Mouse (Mus musculus) liver, adult 2 months (tissue): Measurements from ENCODE around the gene Prkd3. TPM values are rescaled to one million over a fixed set of nuclear protein-coding genes. Genes with fewer than 3 reads are reported as not detected.

Experiments
- DNase-seq: peaks from one replicate; pipeline ENCODE4 v3.0.0-alpha.2; 2011; ENCODE audit warnings: low read depth, low spot score; ENCODE audit errors: extremely low read depth
- H3K27ac ChIP-seq: fragments of 200-500 bp; replicated peaks from 2 replicates; pipeline ENCODE4 v1.5.1; 2012; ENCODE audit warnings: low read depth, mild to moderate bottlenecking, control low read depth, inconsistent platforms, low read length; ENCODE audit not compliant: insufficient read depth
- H3K27me3 ChIP-seq: fragments of 200-500 bp; 2 replicates; pipeline ENCODE4 v1.6.1; 2012; ENCODE audit warnings: mild to moderate bottlenecking, moderate library complexity, low read length, inconsistent platforms; ENCODE audit not compliant: control insufficient read depth, insufficient read depth
- H3K36me3 ChIP-seq: fragments of 200-500 bp; 2 replicates; pipeline ENCODE4 v1.6.1; 2012; ENCODE audit warnings: low read length, inconsistent platforms; ENCODE audit not compliant: control insufficient read depth, insufficient read depth
- H3K4me1 ChIP-seq: fragments of 200-500 bp; 2 replicates; pipeline ENCODE4 v1.6.1; 2011; ENCODE audit warnings: low read length; ENCODE audit not compliant: control insufficient read depth, insufficient read depth
- H3K4me3 ChIP-seq: fragments of 200-500 bp; 2 replicates; pipeline ENCODE4 v1.5.1; 2011; ENCODE audit warnings: low read depth, mild to moderate bottlenecking, control low read depth, low read length, moderate library complexity; ENCODE audit not compliant: insufficient read depth
- H3K79me2 ChIP-seq: fragments of 200-500 bp; 2 replicates; pipeline ENCODE4 v1.6.1; 2012; ENCODE audit warnings: inconsistent platforms, mild to moderate bottlenecking, low read length, moderate library complexity; ENCODE audit not compliant: control insufficient read depth, insufficient read depth
- H3K9ac ChIP-seq: fragments of 200-500 bp; 2 replicates; pipeline ENCODE4 v1.6.1; 2012; ENCODE audit warnings: low read depth, mild to moderate bottlenecking, control low read depth, inconsistent platforms, low read length
- CTCF ChIP-seq: fragments of 200-500 bp; IDR thresholded peaks from 2 replicates; pipeline ENCODE4 v1.5.1; 2011; ENCODE audit warnings: low read depth, low read length, control low read depth
- POLR2A ChIP-seq: fragments of 200-500 bp; IDR thresholded peaks from 2 replicates; pipeline ENCODE4 v1.6.1; 2011; ENCODE audit warnings: low read length, control low read depth; ENCODE audit not compliant: insufficient read depth; ENCODE audit errors: extremely low read depth
- WGBS: fragments of 180-500 bp; shearing (Covaris S2); methylation state at CpG from one replicate; pipeline ENCODE4 v1.1.7; 2018; 5-methylcytosine and 5-hydroxymethylcytosine counted together
- polyA plus RNA-seq: library from polyadenylated mRNA; depleted of rRNA; stranded (reverse); fragments of >200 nt; gene quantifications from 2 replicates; pipeline ENCODE4 v1.2.3, GENCODE M21; 2012
- total RNA-seq: library from RNA; depleted of rRNA; stranded (reverse); fragments of >200 nt; gene quantifications from 2 replicates; pipeline ENCODE4 v1.2.3, GENCODE M21; 2014

Prkd3 gene
- total and polyA plus RNA-seq, 2 experiments: 79.6 to 191 TPM

DNA sequence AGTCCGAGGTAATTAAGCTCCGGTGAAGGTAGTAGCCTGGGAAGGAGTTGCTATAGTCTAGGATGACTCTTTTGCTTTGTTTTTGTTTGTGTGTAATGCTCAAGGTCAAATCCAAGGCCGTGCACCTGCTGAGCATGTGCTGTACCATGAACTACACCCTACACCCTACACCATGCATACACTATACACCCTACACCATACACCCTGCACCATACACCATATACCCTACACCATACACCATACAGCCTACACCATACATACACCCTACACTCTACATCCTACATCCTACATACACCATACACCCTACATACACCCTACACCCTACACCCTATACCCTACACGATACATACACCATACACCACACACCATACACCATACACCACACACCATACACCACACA, 12.2 kb upstream of the Prkd3 start:
- Histone ChIP-seq H3K27ac (no peak overlapping the region), H3K27me3 (no peaks in the 10 kb centered on the region), H3K4me3 (no peak overlapping the region), H3K9ac (no peak overlapping the region), H3K36me3 (no peaks in the 10 kb centered on the region), H3K79me2 (peaks cover 3% of the 10 kb centered on the region; the same call in 1 of the 2 replicates), H3K4me1 (peaks cover 5% of the 10 kb centered on the region; the same call in 1 of the 2 replicates)
- TF ChIP-seq POLR2A (no peak), CTCF (no peak)
- no peak for DNase-seq
- WGBS: 90% methylated on average over 4 of the region's 4 CpGs

DNA sequence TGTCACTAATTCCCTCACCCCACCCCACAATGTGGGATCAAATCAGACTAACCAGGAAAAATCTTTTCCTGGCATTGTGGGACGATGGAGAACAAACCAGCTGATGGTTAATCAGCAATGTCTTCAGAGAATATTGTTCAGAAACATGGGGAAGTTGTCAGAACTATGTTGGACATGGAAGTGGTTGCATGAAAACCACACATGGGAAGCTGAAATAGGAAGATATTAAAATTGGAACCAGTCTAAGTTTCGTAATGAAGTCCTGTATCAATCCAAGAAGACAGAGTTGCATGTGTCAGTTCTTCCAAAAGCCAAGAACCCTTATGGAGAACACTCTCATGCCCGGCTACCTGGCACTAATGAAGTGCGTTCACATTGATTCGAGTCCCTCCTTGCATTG, 11.0 kb upstream of the Prkd3 start:
- peaks cover 5% of the 10 kb centered on the region; the same call in 1 of the 2 replicates for H3K4me1 ChIP-seq
- 87% methylated on average over 5 of the region's 5 CpGs for whole genome bisulfite sequencing
- no peak overlapping the region for H3K9ac ChIP-seq
- peaks cover 3% of the 10 kb centered on the region; the same call in 1 of the 2 replicates for H3K79me2 ChIP-seq
- DNase-seq: no peak
- no peak for TF ChIP-seq POLR2A
- TF ChIP-seq CTCF: no peak
- H3K27ac ChIP-seq: no peak overlapping the region
- H3K4me3 ChIP-seq: no peak overlapping the region
- H3K36me3 ChIP-seq: no peaks in the 10 kb centered on the region
- no peaks in the 10 kb centered on the region for H3K27me3 ChIP-seq

DNA sequence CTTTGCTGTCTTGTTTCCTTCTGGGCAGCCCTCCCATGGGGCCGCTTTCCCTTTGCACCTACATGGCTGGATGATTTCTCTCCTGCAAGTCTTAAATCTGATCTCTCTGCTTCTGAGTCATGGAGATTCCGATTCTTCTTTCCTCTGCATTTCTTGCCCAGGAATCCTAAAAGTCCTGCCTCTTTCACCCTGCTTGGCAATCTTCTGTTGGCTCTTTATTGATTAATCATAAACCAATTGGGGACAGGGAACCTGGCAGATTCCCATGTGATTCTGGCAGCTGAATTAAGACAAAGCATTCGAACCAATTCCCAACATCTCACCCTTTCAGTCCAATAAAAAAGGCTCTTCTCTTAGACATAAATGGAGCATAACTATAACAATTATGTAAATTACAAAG, 8.6 kb upstream of the Prkd3 start:
- Histone ChIP-seq H3K4me3 (peak overlapping the region; percentile 55), H3K27me3 (no peaks in the 10 kb centered on the region), H3K79me2 (peaks cover 3% of the 10 kb centered on the region; the same call in 1 of the 2 replicates), H3K4me1 (peaks cover 5% of the 10 kb centered on the region; the same call in 1 of the 2 replicates), H3K27ac (peak overlapping the region; percentile 19), H3K36me3 (no peaks in the 10 kb centered on the region), H3K9ac (peak overlapping the region; percentile 65)
- peak; percentile 85 for DNase-seq
- TF ChIP-seq POLR2A (no peak), CTCF (no peak)
- 15% methylated on average over 3 of the region's 3 CpGs for WGBS

DNA sequence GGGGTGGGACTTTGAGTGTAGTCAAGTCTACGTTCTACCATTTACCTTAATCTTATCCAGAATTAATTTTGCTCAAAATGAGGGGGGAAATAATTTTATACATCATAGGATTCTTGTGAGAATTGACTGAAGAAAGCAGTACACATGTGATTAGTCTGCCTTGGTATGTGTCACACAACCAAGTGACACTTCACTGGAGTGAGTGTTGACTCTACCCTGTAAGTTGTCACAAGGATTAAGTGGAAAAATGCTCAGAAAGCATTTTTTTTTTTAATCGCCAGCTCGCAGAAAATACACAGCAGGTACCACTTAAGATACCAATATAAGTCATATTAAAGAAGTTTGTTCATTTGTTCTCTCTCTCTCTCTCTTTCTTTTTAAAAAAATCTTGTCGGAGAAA, 3.9 kb upstream of the Prkd3 start:
- peaks cover 5% of the 10 kb centered on the region; the same call in 1 of the 2 replicates for H3K4me1 ChIP-seq
- H3K9ac ChIP-seq: no peak overlapping the region
- no peak overlapping the region for H3K4me3 ChIP-seq
- no peak for TF ChIP-seq POLR2A
- no peak for TF ChIP-seq CTCF
- no peaks in the 10 kb centered on the region for H3K27me3 ChIP-seq
- H3K27ac ChIP-seq: no peak overlapping the region
- H3K79me2 ChIP-seq: peaks cover 3% of the 10 kb centered on the region; the same call in 1 of the 2 replicates
- no peak for DNase-seq
- 92% methylated on average over 4 of the region's 4 CpGs for WGBS
- no peaks in the 10 kb centered on the region for H3K36me3 ChIP-seq

DNA sequence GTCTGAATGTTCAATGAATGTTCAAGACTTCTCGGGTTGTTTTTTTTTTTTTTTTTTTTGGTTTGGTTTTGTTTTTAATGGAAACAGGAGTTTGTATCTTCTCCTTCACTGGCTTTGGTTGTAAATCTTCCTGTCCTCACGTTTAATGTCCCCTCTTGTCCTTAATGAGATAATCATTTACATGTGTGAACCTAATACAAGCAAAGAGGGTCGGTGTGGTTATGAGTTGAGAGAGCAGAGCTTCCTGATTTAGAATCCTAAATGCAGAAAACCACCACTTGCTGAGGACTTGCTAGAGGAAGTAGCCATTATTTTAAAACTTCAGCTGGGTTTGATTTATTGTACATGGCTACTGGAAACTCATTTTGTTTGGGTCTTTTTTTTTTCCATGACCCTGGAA, 2.1 kb upstream of the Prkd3 start:
- Histone ChIP-seq H3K79me2 (peaks cover 6% of the 10 kb centered on the region; the same call in 1 of the 2 replicates), H3K27ac (no peak overlapping the region), H3K4me3 (no peak overlapping the region), H3K27me3 (no peaks in the 10 kb centered on the region), H3K4me1 (peaks cover 2% of the 10 kb centered on the region; the same call in 1 of the 2 replicates), H3K9ac (no peak overlapping the region), H3K36me3 (no peaks in the 10 kb centered on the region; the same call in 1 of the 2 replicates)
- no peak for DNase-seq
- TF ChIP-seq POLR2A (no peak), CTCF (no peak)
- WGBS: 67% methylated on average over 3 of the region's 3 CpGs

DNA sequence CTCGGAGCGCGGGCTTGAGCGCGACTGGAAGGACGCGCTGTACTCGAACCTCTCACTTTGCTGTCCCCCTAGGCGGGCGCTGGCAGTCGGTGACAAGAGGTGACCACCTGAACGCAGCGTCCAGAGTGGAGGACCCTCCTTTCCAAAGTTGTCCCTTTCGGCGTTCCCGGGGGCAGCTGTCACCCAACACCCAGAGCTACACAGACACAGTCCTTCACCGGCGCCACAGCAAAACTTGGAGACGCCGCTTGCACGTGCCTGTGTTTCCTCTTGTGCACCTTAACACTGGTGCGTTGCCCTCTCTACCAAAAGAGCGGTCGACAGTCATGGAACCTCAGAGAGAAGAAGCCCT, 344 bp upstream of the Prkd3 start:
- Histone ChIP-seq H3K9ac (peak overlapping the region; percentile 85), H3K79me2 (peaks cover 11% of the 10 kb centered on the region; the same call in 1 of the 2 replicates), H3K27me3 (no peaks in the 10 kb centered on the region), H3K4me1 (peaks cover 5% of the 10 kb centered on the region), H3K27ac (peak overlapping the region; percentile 20), H3K4me3 (peak overlapping the region; percentile 79), H3K36me3 (no peaks in the 10 kb centered on the region; the same call in 1 of the 2 replicates)
- DNase-seq: peak; percentile 35
- no peak for TF ChIP-seq POLR2A
- no peak for TF ChIP-seq CTCF
- WGBS: 1% methylated on average over 24 of the region's 24 CpGs
